Mouse (Mus musculus): ENCODE measurements around the gene Ect2. TPM values are rescaled to one million over a fixed set of nuclear protein-coding genes. Genes with fewer than 3 reads are reported as not detected.
A peak's percentile ranks its signal among the peaks of the same experiment; 100 is the strongest.

Ect2 gene
- total RNA-seq (2018; cell fraction: chromatin; rRNA removed) = 10 to 100 TPM in 6 of 26 experiments, 1 to 10 TPM in 20; 2.1 to 30.7 (median 7.5) TPM
- total RNA-seq (2018; cell fraction: cytosol; rRNA removed) = 1 to 10 TPM in 25 of 26 experiments, under 1 TPM in 1; 0.91 to 4.3 (median 2.3) TPM
- 10 to 100 TPM in 1 of 26 experiments, 1 to 10 TPM in 24, under 1 TPM in 1; 0.94 to 19.1 (median 2.9) TPM for total RNA-seq (2018; cell fraction: nucleus; rRNA removed)
- polyA plus RNA-seq (2018) = 1.3 to 5.8 TPM (median 2.8 TPM) in 3 replicates

GRCm38 (mm10) chr3:27153701-27154209 is at the start of gene Ect2:
Gene Ect2 (minus strand): TSS chr3:27153878.
- H3K4me3 ChIP-seq (ENCODE audit: inconsistent target) = peak within 1 kb of the TSS; percentile 66
- H3K79me2 ChIP-seq (ENCODE audit: inconsistent target) = peaks cover 46% of the 10 kb centered on the region
- under 1% methylated on average over 37 of the region's 37 CpGs for WGBS (ENCODE audit: missing documents)
- no peaks in the 10 kb centered on the region for H3K36me3 ChIP-seq (ENCODE audit: inconsistent target)
- peak within 1 kb of the TSS; percentile 72 for H3K27ac ChIP-seq

GRCm38 (mm10) chr3:27201728-27202411 is 48.2 kb upstream of the Ect2 start:
- 59% methylated on average over 4 of the region's 5 CpGs for WGBS (ENCODE audit: missing documents)
- H3K27ac ChIP-seq = peak overlapping the region; percentile 55
- peaks cover 100% of the 10 kb centered on the region for H3K79me2 ChIP-seq (ENCODE audit: inconsistent target)
- H3K4me3 ChIP-seq (ENCODE audit: inconsistent target) = no peak overlapping the region
- peaks cover 40% of the 10 kb centered on the region for H3K36me3 ChIP-seq (ENCODE audit: inconsistent target)

- Histone ChIP-seq H3K36me3 (ENCODE audit: inconsistent target) (peaks cover 24% of the 10 kb centered on the region), H3K4me3 (ENCODE audit: inconsistent target) (no peak overlapping the region), H3K27ac (no peak overlapping the region), H3K79me2 (ENCODE audit: inconsistent target) (peaks cover 100% of the 10 kb centered on the region)
- 89% methylated on average over 7 of the region's 7 CpGs for WGBS (ENCODE audit: missing documents)
Measured at GRCm38 (mm10) chr3:27199120-27199519, 45.4 kb upstream of the Ect2 start.

GRCm38 (mm10) chr3:27197816-27198215 is 44.1 kb upstream of the Ect2 start:
- H3K79me2 ChIP-seq (ENCODE audit: inconsistent target) = peaks cover 100% of the 10 kb centered on the region
- WGBS (ENCODE audit: missing documents) = 12% methylated on average over 5 of the region's 5 CpGs
- no peak overlapping the region for H3K4me3 ChIP-seq (ENCODE audit: inconsistent target)
- peaks cover 24% of the 10 kb centered on the region for H3K36me3 ChIP-seq (ENCODE audit: inconsistent target)
- peak overlapping the region; percentile 31 for H3K27ac ChIP-seq

GRCm38 (mm10) chr3:27196529-27196928 is 42.9 kb upstream of the Ect2 start:
- 100% methylated on average over 1 of the region's 1 CpGs for WGBS (ENCODE audit: missing documents)
- peaks cover 100% of the 10 kb centered on the region for H3K79me2 ChIP-seq (ENCODE audit: inconsistent target)
- H3K4me3 ChIP-seq (ENCODE audit: inconsistent target) = no peak overlapping the region
- peak overlapping the region; percentile 100 for H3K27ac ChIP-seq
- peaks cover 24% of the 10 kb centered on the region for H3K36me3 ChIP-seq (ENCODE audit: inconsistent target)

GRCm38 (mm10) chr3:27195573-27196227 is 42.0 kb upstream of the Ect2 start:
- Histone ChIP-seq H3K79me2 (ENCODE audit: inconsistent target) (peaks cover 100% of the 10 kb centered on the region), H3K36me3 (ENCODE audit: inconsistent target) (peaks cover 24% of the 10 kb centered on the region), H3K4me3 (ENCODE audit: inconsistent target) (no peak overlapping the region), H3K27ac (peak overlapping the region; percentile 100)
- WGBS (ENCODE audit: missing documents) = 92% methylated on average over 7 of the region's 8 CpGs

GRCm38 (mm10) chr3:27195153-27195552 is 41.5 kb upstream of the Ect2 start:
- no peak overlapping the region for H3K4me3 ChIP-seq (ENCODE audit: inconsistent target)
- H3K27ac ChIP-seq = peak overlapping the region; percentile 100
- 33% methylated on average over 4 of the region's 4 CpGs for whole genome bisulfite sequencing (ENCODE audit: missing documents)
- H3K36me3 ChIP-seq (ENCODE audit: inconsistent target) = peaks cover 24% of the 10 kb centered on the region
- H3K79me2 ChIP-seq (ENCODE audit: inconsistent target) = peaks cover 100% of the 10 kb centered on the region

- Histone ChIP-seq H3K79me2 (ENCODE audit: inconsistent target) (peaks cover 100% of the 10 kb centered on the region), H3K4me3 (ENCODE audit: inconsistent target) (peak overlapping the region; percentile 57), H3K27ac (peak overlapping the region; percentile 100), H3K36me3 (ENCODE audit: inconsistent target) (peaks cover 13% of the 10 kb centered on the region)
- 6% methylated on average over 6 of the region's 6 CpGs for WGBS (ENCODE audit: missing documents)
Measured at GRCm38 (mm10) chr3:27193844-27194317, 40.2 kb upstream of the Ect2 start.

GRCm38 (mm10) chr3:27191856-27192255 is 38.2 kb upstream of the Ect2 start:
- WGBS (ENCODE audit: missing documents) = 14% methylated on average over 6 of the region's 6 CpGs
- peaks cover 100% of the 10 kb centered on the region for H3K79me2 ChIP-seq (ENCODE audit: inconsistent target)
- no peak overlapping the region for H3K4me3 ChIP-seq (ENCODE audit: inconsistent target)
- H3K27ac ChIP-seq = peak overlapping the region; percentile 100
- H3K36me3 ChIP-seq (ENCODE audit: inconsistent target) = peaks cover 5% of the 10 kb centered on the region

GRCm38 (mm10) chr3:27190865-27191264 is 37.2 kb upstream of the Ect2 start:
- Histone ChIP-seq H3K4me3 (ENCODE audit: inconsistent target) (no peak overlapping the region), H3K27ac (peak overlapping the region; percentile 100), H3K79me2 (ENCODE audit: inconsistent target) (peaks cover 100% of the 10 kb centered on the region), H3K36me3 (ENCODE audit: inconsistent target) (peaks cover 7% of the 10 kb centered on the region; the same call in 1 of the 2 replicates)
- 94% methylated on average over 4 of the region's 4 CpGs for WGBS (ENCODE audit: missing documents)

- H3K36me3 ChIP-seq (ENCODE audit: inconsistent target) = peaks cover 18% of the 10 kb centered on the region; the same call in 1 of the 2 replicates
- H3K27ac ChIP-seq = peak overlapping the region; percentile 100
- 61% methylated on average over 14 of the region's 14 CpGs for WGBS (ENCODE audit: missing documents)
- peaks cover 100% of the 10 kb centered on the region for H3K79me2 ChIP-seq (ENCODE audit: inconsistent target)
- peak overlapping the region; percentile 26 for H3K4me3 ChIP-seq (ENCODE audit: inconsistent target)
Measured at GRCm38 (mm10) chr3:27189320-27190261, 35.9 kb upstream of the Ect2 start.

- peak overlapping the region; percentile 26 for H3K4me3 ChIP-seq (ENCODE audit: inconsistent target)
- H3K27ac ChIP-seq = peak overlapping the region; percentile 100
Measured at GRCm38 (mm10) chr3:27188386-27188785, 34.7 kb upstream of the Ect2 start.

GRCm38 (mm10) chr3:27183601-27184175 is 30.0 kb upstream of the Ect2 start:
- 2% methylated on average over 19 of the region's 19 CpGs for WGBS (ENCODE audit: missing documents)
- Histone ChIP-seq H3K27ac (peak overlapping the region; percentile 100), H3K4me3 (ENCODE audit: inconsistent target) (peak overlapping the region; percentile 99), H3K36me3 (ENCODE audit: inconsistent target) (peaks cover 18% of the 10 kb centered on the region; the same call in 1 of the 2 replicates), H3K79me2 (ENCODE audit: inconsistent target) (peaks cover 60% of the 10 kb centered on the region)

More at GRCm38 (mm10) chr3:27188386-27188785, 34.7 kb upstream of the Ect2 start:
- peaks cover 100% of the 10 kb centered on the region for H3K79me2 ChIP-seq (ENCODE audit: inconsistent target)
- WGBS (ENCODE audit: missing documents) = 70% methylated on average over 1 of the region's 1 CpGs
- H3K36me3 ChIP-seq (ENCODE audit: inconsistent target) = peaks cover 18% of the 10 kb centered on the region; the same call in 1 of the 2 replicates
